Mouse (Mus musculus): ENCODE measurements around the gene Col3a1. TPM values are rescaled to one million over a fixed set of nuclear protein-coding genes. Genes with fewer than 3 reads are reported as not detected.

The Col3a1 gene
- total RNA-seq, 2 experiments from 2014 or later = 3.1 to 4.4 TPM

- no peak for DNase-seq (ENCODE audit: low spot score in 2 of 2)
Observed at GRCm38 (mm10) chr1:45379992-45380690, 68.8 kb downstream of the Col3a1 start.

GRCm38 (mm10) chr1:45381866-45382265 lies 70.5 kb downstream of the Col3a1 start:
- DNase-seq (ENCODE audit: low spot score in 2 of 2) = no peak

Small RNA genes lying within 50 kb of the gene (microRNA-seq; reads per million reads assigned to microRNA genes)
- 0 reads per million in 2 experiments for gene Gm47302

Other genes with a start within 250 kb of the Col3a1 start
- gene Col5a2, start 191.7 kb downstream of the Col3a1 start, total RNA-seq (2021) = 1 to 10 TPM; 1.9 to 2.0 TPM